In genomic region chr4:88438326-88438989, GRCm38 (mm10) we compare ENCODE assay signal across 8 mouse cellular contexts. TPM values are rescaled to one million over a fixed set of nuclear protein-coding genes. Genes with fewer than 3 reads are reported as not detected.
DNase-seq lines count a peak whose midpoint lies in the region; ATAC-seq and TF ChIP-seq lines count a peak whose summit lies in the region.

Gene Hacd4 (minus strand): TSS chr4:88438928.

- no peak for TF ChIP-seq CTCF in embryonic fibroblast, embryonic 13.5 days (IDR thresholded peaks at IDR 0.05; ENCODE audit: borderline replicate concordance, insufficient read depth, low read length)

- H3K4me3 ChIP-seq in ES-E14 (ENCODE audit: insufficient read depth in 1 of 2, low read depth in 1 of 2, low read length in 2 of 2, poor library complexity in 1 of 2, severe bottlenecking in 1 of 2), result peak within 1 kb of the TSS; percentile 27 to 70
- H3K4me3 ChIP-seq in embryonic fibroblast, embryonic 13.5 days (ENCODE audit: insufficient read depth, low read length), result peak within 1 kb of the TSS; percentile 49
- H3K4me3 ChIP-seq in heart, embryonic 16.5 days (ENCODE audit: low read length), result peak within 1 kb of the TSS; percentile 52

- no peak within 1 kb of the TSS for H3K9ac ChIP-seq in ES-E14 (ENCODE audit: insufficient read depth, low read depth, low read length, poor library complexity, severe bottlenecking)
- peak within 1 kb of the TSS; percentile 71 for H3K9ac ChIP-seq in heart, embryonic 16.5 days (ENCODE audit: low read length)

- WGBS in heart, embryonic 16.5 days, result 5% methylated on average over 14 of the region's 14 CpGs

- no peaks in the 10 kb centered on the region for H3K9me3 ChIP-seq in ES-E14 (ENCODE audit: control insufficient read depth, insufficient read depth, low read depth, low read length)
- no peaks in the 10 kb centered on the region for H3K9me3 ChIP-seq in heart, embryonic 16.5 days (replicated peaks; ENCODE audit: control insufficient read depth, low read length)

- no peaks in the 10 kb centered on the region for H3K27me3 ChIP-seq in heart, embryonic 16.5 days (ENCODE audit: control insufficient read depth, insufficient read depth, low read length)

- ATAC-seq in heart, embryonic 16.5 days (replicated peaks; ENCODE audit: extremely low read depth, insufficient read depth, low FRiP score), result peak; percentile 83

- in situ Hi-C loops in ES-E14 (cut with MboI; ENCODE audit: low sequenced_read_pairs in 2 of 2, unreplicated experiment in 2 of 2), result no loop called here

- H3K27ac ChIP-seq in ES-E14 (ENCODE audit: insufficient read depth, low read depth, low read length, poor library complexity, severe bottlenecking), result no peak within 1 kb of the TSS
- H3K27ac ChIP-seq in embryonic fibroblast, embryonic 13.5 days (ENCODE audit: insufficient read depth, low read length), result peak within 1 kb of the TSS; percentile 71
- 0 out of 2 replicates have a peak within 1 kb of the TSS, but pooled peaks have one; percentile 3 for H3K27ac ChIP-seq in heart, embryonic 16.5 days (ENCODE audit: low read length)

- DNase-seq in ES-E14 (ENCODE audit: low read depth, low spot score), result peak; percentile 34
- peak; percentile 79 for DNase-seq in adrenal gland, postnatal 14 days
- peak; percentile 89 for DNase-seq in kidney, postnatal 14 days
- peak; percentile 74 to 82 for DNase-seq in lung, postnatal 4 days
- peak; percentile 30 for DNase-seq in right cerebral cortex, postnatal 14 days
- DNase-seq in frontal cortex, adult 2 months (ENCODE audit: extremely low spot score in 1 of 2, low spot score in 1 of 2), result no peak

- H3K36me3 ChIP-seq in ES-E14 (ENCODE audit: control insufficient read depth, insufficient read depth, low read length, poor library complexity, severe bottlenecking), result no peaks in the 10 kb centered on the region
- H3K36me3 ChIP-seq in heart, embryonic 16.5 days (ENCODE audit: control insufficient read depth, insufficient read depth), result no peaks in the 10 kb centered on the region

- TF ChIP-seq POLR2A in embryonic fibroblast, embryonic 13.5 days (IDR thresholded peaks at IDR 0.05; ENCODE audit: low read depth, low read length), result peak; percentile 64

- H3K4me2 ChIP-seq in heart, embryonic 16.5 days (ENCODE audit: low read depth, low read length), result peak within 1 kb of the TSS; percentile 69

- H3K4me1 ChIP-seq in ES-E14 (ENCODE audit: control insufficient read depth in 2 of 2, insufficient read depth in 2 of 2, low read length in 2 of 2, poor library complexity in 1 of 2), result no peaks in the 10 kb centered on the region
- H3K4me1 ChIP-seq in embryonic fibroblast, embryonic 13.5 days (ENCODE audit: control insufficient read depth, insufficient read depth, low read length), result peaks cover 11% of the 10 kb centered on the region; the same call in 1 of the 2 replicates
- peaks cover 18% of the 10 kb centered on the region for H3K4me1 ChIP-seq in heart, embryonic 16.5 days (ENCODE audit: control insufficient read depth, insufficient read depth, low read length)

TF ChIP-seq in ES-E14, 5 proteins besides CTCF, POLR2A, EP300 and RAD21:
- TF ChIP-seq MAFK (IDR thresholded peaks at IDR 0.05; ENCODE audit: insufficient read depth, low read depth, low read length), result no peak
- TF ChIP-seq ZC3H11A (IDR thresholded peaks at IDR 0.05; ENCODE audit: borderline replicate concordance, low read depth, low read length), result no peak

RNA-seq across cellular contexts. Expression of gene Hacd4, which starts in this region (rescaled TPM):
- 2.0 and 5.7 TPM in 2 replicates for total RNA-seq in ES-E14 (2012; rRNA removed)
- 4.0 and 4.1 TPM in 2 replicates for total RNA-seq in adrenal gland, postnatal 14 days (2021)
- polyA plus RNA-seq in embryonic fibroblast, embryonic 13.5 days (2011; ENCODE audit: insufficient read length, low read depth, missing spikeins), result 26.8 and 38.7 TPM in 2 replicates
- polyA plus RNA-seq in heart, embryonic 16.5 days (2015; fragmentation: Nextera tagmentation; extraction: Ambion mirVana), result 7.3 and 7.8 TPM in 2 replicates
- polyA plus RNA-seq in frontal cortex, adult 2 months (2012; rRNA removed), result 1.2 and 1.8 TPM in 2 replicates

Comparison
In these comparisons a context has a peak if more than half of its experiments do, and no peak if none do; other contexts are left out.
1. DNase-seq: peak in ES-E14 (single experiment), adrenal gland, postnatal 14 days (single experiment), kidney, postnatal 14 days (single experiment), lung, postnatal 4 days (2 of 2) and right cerebral cortex, postnatal 14 days (single experiment); none in frontal cortex, adult 2 months (0 of 2).
2. Peak in every context shown above with its lines, with median percentiles within 50 percentile points of each other: H3K4me3 ChIP-seq.